8 mouse cellular contexts compared by ENCODE assay signal in the genomic region with DNA sequence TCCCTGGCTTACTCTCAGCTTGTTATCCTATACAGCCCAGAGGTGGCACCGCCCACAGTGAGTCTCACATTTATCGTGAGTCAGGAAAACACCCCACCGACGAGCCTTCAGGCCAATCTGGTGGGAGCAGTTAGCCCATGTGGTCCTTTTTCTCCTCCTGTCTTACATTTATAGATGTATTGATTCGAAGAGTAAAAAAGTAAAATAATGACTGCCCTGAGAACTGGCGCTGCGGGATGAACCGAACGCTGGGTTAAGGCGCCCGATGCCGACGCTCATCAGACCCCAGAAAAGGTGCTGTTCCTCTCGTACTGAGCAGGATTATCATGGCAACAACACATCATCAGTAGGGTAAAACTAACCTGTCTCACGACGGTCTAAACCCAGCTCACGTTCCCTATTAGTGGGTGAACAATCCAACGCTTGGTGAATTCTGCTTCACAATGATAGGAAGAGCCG. TPM values are rescaled to one million over a fixed set of nuclear protein-coding genes. Genes with fewer than 3 reads are reported as not detected.
A peak's percentile ranks its signal among the peaks of the same experiment; 100 is the strongest.
DNase-seq lines count a peak whose midpoint lies in the region; ATAC-seq and TF ChIP-seq lines count a peak whose summit lies in the region.

No protein-coding gene starts in this region.

- no peak overlapping the region; the same call in 1 of the 2 replicates for H3K4me3 ChIP-seq in G1E (ENCODE audit: low read depth, low read length)
- H3K4me3 ChIP-seq in lung, embryonic 16.5 days (ENCODE audit: low read length): no peak overlapping the region

- no peak overlapping the region for H3K9ac ChIP-seq in lung, embryonic 16.5 days (ENCODE audit: low read length)

- TF ChIP-seq CTCF in G1E (IDR thresholded peaks at IDR 0.05; ENCODE audit: low read depth, low read length): peak; percentile 47; the same call in 1 of the 2 replicates

- H3K4me2 ChIP-seq in lung, embryonic 16.5 days (ENCODE audit: low read depth, low read length): no peak overlapping the region

- H3K4me1 ChIP-seq in G1E (ENCODE audit: insufficient read depth, low read depth, low read length): peaks cover 24% of the 10 kb centered on the region
- peaks cover 3% of the 10 kb centered on the region; the same call in 1 of the 2 replicates for H3K4me1 ChIP-seq in lung, embryonic 16.5 days (replicated peaks; ENCODE audit: control insufficient read depth, insufficient read depth, low read length)

- 40% methylated on average over 19 of the region's 19 CpGs for WGBS in lung, embryonic 16.5 days

- no peaks in the 10 kb centered on the region; the same call in 1 of the 2 replicates for H3K9me3 ChIP-seq in G1E (replicated peaks)
- no peaks in the 10 kb centered on the region for H3K9me3 ChIP-seq in lung, embryonic 16.5 days (ENCODE audit: control insufficient read depth, low read length)

- peak; percentile 99 for ATAC-seq in G1E (ENCODE audit: extremely low read depth, insufficient number of reproducible peaks, low FRiP score, poor library complexity, severe bottlenecking)
- 0 out of 2 replicates have a peak, but pooled peaks have one; percentile 29 for ATAC-seq in frontal cortex, adult (ENCODE audit: low TSS enrichment)
- ATAC-seq in hematopoietic stem cell, adult 5-6 weeks (replicated peaks in 1 of 2; ENCODE audit: insufficient read depth in 1 of 2, low FRiP score in 2 of 2, low TSS enrichment in 1 of 2, low read depth in 1 of 2, poor library complexity in 2 of 2, severe bottlenecking in 2 of 2): peak; percentile 72 to 73
- peak; percentile 81 for ATAC-seq in lung, embryonic 16.5 days (ENCODE audit: low read depth)

- peaks cover 6% of the 10 kb centered on the region for H3K36me3 ChIP-seq in G1E (replicated peaks)
- H3K36me3 ChIP-seq in lung, embryonic 16.5 days (ENCODE audit: control insufficient read depth, insufficient read depth, low read length): no peaks in the 10 kb centered on the region

- no peak overlapping the region for H3K27ac ChIP-seq in lung, embryonic 16.5 days (ENCODE audit: low read length)

- DNase-seq in G1E (ENCODE audit: low spot score): peak; percentile 100
- DNase-seq in cerebellum, adult 18-20 months: peak; percentile 99 to 100
- peak; percentile 98 for DNase-seq in layer of hippocampus, adult 9-11 months
- peak; percentile 100 for DNase-seq in ovary, postnatal 36 days (ENCODE audit: low spot score)
- DNase-seq in thymus, postnatal 36 days: peak; percentile 94 to 100

- peaks cover 4% of the 10 kb centered on the region for H3K27me3 ChIP-seq in G1E (ENCODE audit: insufficient read depth, low read length)
- no peaks in the 10 kb centered on the region for H3K27me3 ChIP-seq in lung, embryonic 16.5 days (ENCODE audit: control insufficient read depth, insufficient read depth, low read depth, low read length)

RNA-seq across cellular contexts. Expression of a gene that starts 2.8 kb away (rescaled TPM):
- total RNA-seq in G1E (2014; fragmentation: Nextera tagmentation) (70.1 and 85.2 TPM in 2 replicates), G1E (2017) (49.2 and 53.7 TPM in 2 replicates)
- 51.4 and 54.1 TPM in 2 replicates for polyA plus RNA-seq in G1E (2012)
- total RNA-seq in hematopoietic stem cell, adult 5-6 weeks (2017): 43.1 and 60.8 TPM in 2 replicates
- 29.5 and 34.8 TPM in 2 replicates for polyA plus RNA-seq in lung, embryonic 16.5 days (2015; fragmentation: Nextera tagmentation; extraction: Ambion mirVana)

RNA-seq across cellular contexts. Expression of a gene that starts 42.4 kb away (rescaled TPM):
- 15.2 and 15.4 TPM in 2 replicates for total RNA-seq in G1E (2014; fragmentation: Nextera tagmentation)
- 13.0 and 17.5 TPM in 2 replicates for total RNA-seq in G1E (2017)
- 2.1 and 3.5 TPM in 2 replicates for polyA plus RNA-seq in G1E (2012)
- total RNA-seq in hematopoietic stem cell, adult 5-6 weeks (2017): 63.4 and 70.0 TPM in 2 replicates
- 6.9 and 7.0 TPM in 2 replicates for polyA plus RNA-seq in lung, embryonic 16.5 days (2015; fragmentation: Nextera tagmentation; extraction: Ambion mirVana)

RNA-seq across cellular contexts. Expression of a gene that starts 43.1 kb away (rescaled TPM):
- 13.5 and 15.2 TPM in 2 replicates for total RNA-seq in G1E (2014; fragmentation: Nextera tagmentation)
- 32.8 and 36.4 TPM in 2 replicates for total RNA-seq in G1E (2017)
- polyA plus RNA-seq in G1E (2012): 1.6 and 2.1 TPM in 2 replicates
- 65.9 and 69.0 TPM in 2 replicates for total RNA-seq in hematopoietic stem cell, adult 5-6 weeks (2017)
- 8.8 and 11.1 TPM in 2 replicates for polyA plus RNA-seq in lung, embryonic 16.5 days (2015; fragmentation: Nextera tagmentation; extraction: Ambion mirVana)

RNA-seq across cellular contexts. Expression of a gene that starts 59.6 kb away (rescaled TPM):
- total RNA-seq in G1E (2014; fragmentation: Nextera tagmentation) (3.5 and 7.1 TPM in 2 replicates), G1E (2017) (6.9 and 8.1 TPM in 2 replicates)
- polyA plus RNA-seq in G1E (2012): 0.19 and 0.50 TPM in 2 replicates
- 12.8 and 15.5 TPM in 2 replicates for total RNA-seq in hematopoietic stem cell, adult 5-6 weeks (2017)
- 9.9 and 10.2 TPM in 2 replicates for polyA plus RNA-seq in lung, embryonic 16.5 days (2015; fragmentation: Nextera tagmentation; extraction: Ambion mirVana)

Comparison
In these comparisons a context has a peak if more than half of its experiments do, and no peak if none do; other contexts are left out.
1. ATAC-seq: peak in every context shown above with its lines; median percentile 99 in G1E; 81 in lung, embryonic 16.5 days; 72 in hematopoietic stem cell, adult 5-6 weeks; 29 in frontal cortex, adult.